Mouse (Mus musculus): ENCODE measurements around the gene Cul4b. TPM values are rescaled to one million over a fixed set of nuclear protein-coding genes. Genes with fewer than 3 reads are reported as not detected.

Gene Cul4b
- total RNA-seq, 2 experiments from 2014 or later, result 9.1 to 9.3 TPM

Other genes starting within 250 kb of the Cul4b start
- 10 to 100 TPM; 58.2 to 66.6 TPM for gene Lamp2, start 119.7 kb downstream of the Cul4b start, total RNA-seq (2021)
- gene Mcts1, start 24.4 kb upstream of the Cul4b start, total RNA-seq (2021), result 10 to 100 TPM; 43.0 to 43.9 TPM
- gene C1galt1c1, start 58.9 kb upstream of the Cul4b start, total RNA-seq (2021), result 1 to 10 TPM; 8.7 to 9.6 TPM
- not detected for gene 6030498E09Rik, start 196.5 kb upstream of the Cul4b start, total RNA-seq (2021)

Measured in gastrocnemius, postnatal 36 days (tissue).